Mouse (Mus musculus): ENCODE data around the gene Fbxl16.

Gene Fbxl16

GRCm38 (mm10) chr17:25829558-25830017 is 20.7 kb downstream of the Fbxl16 start:
- no peak for DNase-seq

DNA sequence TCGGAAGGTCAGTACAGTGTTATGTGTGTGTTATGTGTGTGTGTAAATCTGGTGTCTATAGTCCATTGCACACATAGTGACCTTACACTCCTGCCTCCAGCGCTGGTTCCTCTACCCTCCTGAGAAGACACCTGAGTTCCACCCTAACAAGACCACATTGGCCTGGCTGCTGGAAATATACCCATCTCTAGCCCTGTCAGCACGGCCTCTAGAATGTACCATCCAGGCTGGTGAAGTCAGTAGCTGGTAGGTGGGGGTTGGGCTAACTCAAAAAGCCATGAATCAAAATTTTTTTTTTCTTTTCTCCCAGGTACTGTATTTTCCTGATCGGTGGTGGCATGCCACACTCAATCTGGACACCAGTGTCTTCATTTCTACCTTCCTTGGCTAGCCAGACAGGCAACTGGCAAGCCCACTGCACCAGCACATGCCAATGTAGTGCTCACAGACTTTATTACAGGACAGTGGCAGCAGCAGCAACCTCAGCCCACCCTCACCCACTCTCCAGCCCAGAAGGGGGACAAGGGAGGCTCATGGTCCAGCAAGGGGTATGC is 21.4 kb downstream of the Fbxl16 start:
- DNase-seq = no peak

- DNase-seq = no peak
Measured at GRCm38 (mm10) chr17:25830806-25831431, 22.0 kb downstream of the Fbxl16 start.

- peak; percentile 54 for DNase-seq
Measured at GRCm38 (mm10) chr17:25831451-25832281, 22.8 kb downstream of the Fbxl16 start.

GRCm38 (mm10) chr17:25832436-25833290 is 23.8 kb downstream of the Fbxl16 start:
- peak; percentile 100 for DNase-seq

DNA sequence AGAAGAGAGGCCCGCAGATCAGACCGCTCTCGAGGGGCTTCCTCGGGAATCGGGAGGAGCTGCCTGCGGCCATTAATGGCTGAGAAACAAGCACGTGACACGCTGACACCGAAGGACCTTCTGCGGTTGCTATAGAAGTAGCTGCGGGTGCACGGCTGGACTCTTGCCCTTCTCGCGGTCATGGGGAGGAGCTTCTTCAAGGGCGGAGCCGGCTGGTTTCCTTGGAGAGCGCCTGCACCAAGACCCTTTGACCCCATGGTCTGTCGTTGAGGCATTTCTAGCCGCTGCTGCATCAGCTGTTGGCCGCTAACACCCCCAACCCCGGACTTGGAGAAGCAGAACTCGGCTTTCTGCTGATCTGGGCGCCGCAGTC is 24.4 kb downstream of the Fbxl16 start, which contains the start of gene Stub1:
Gene Stub1, minus strand, starts transcription at position 114 of the 373 bp plus-strand sequence.
- peak; percentile 99 for DNase-seq

DNA sequence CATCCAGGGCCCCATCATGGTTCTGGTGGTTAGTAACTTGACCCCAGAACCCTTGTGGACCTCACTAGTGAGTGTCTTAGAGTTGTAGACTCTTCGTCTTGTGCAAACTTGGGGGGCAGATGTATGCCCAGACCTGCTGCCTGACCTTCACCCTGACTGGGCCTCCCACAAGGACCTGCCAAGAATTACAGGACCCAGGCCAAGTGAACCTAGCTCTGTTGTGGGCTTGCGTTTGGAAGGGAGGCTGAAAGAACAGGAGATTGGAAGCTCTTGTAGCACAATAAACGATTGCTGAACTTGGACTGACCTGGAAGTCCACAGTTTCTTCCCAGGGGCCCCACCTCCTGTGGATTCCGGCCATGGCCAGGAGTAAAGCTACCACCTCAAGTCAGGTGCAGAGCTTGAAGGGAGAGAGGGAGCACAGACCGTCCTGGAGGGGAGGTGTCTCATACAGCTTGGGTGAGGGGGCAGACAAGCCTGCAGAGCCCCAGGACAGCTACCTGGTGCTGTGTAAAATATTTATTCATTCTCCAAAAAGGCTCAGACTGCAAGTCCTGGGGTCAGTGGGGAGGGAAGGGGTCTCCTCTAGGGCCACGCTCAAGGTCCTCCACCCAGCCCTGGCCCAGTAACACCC is 25.2 kb downstream of the Fbxl16 start:
- DNase-seq = peak; percentile 91

DNA sequence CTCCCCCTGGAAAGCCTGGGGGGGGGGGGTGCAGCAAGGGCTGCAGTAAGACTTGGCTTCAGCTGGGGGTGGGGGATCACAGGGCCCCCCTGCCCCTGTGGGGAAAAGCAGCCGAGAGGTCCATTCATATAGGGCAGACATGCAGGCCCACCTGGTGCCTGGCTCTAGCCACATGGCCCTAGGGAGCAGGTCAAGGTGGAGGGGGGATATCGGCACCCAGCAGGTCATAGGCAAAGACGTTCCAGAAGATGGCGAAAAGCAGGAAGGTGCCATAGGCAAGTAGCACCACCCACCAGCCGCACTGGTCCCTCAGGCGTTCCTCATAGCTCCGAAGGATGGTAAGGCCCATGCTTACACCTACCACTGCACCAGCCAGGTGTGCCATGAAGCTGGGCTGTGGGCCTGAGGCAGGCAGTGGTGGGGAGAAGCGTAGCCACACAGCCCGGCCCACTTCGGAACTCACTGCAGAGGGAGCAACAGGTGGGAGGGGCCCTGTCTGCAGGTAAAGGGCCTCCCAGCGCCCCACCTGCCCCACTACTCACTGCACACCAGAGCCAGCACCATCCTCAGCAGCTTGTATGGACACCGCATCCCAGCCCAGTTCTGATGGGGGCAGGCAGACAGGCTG is 25.8 kb downstream of the Fbxl16 start:
- peak; percentile 42 for DNase-seq

GRCm38 (mm10) chr17:25835301-25835700 is 26.4 kb downstream of the Fbxl16 start:
- no peak for DNase-seq

DNA sequence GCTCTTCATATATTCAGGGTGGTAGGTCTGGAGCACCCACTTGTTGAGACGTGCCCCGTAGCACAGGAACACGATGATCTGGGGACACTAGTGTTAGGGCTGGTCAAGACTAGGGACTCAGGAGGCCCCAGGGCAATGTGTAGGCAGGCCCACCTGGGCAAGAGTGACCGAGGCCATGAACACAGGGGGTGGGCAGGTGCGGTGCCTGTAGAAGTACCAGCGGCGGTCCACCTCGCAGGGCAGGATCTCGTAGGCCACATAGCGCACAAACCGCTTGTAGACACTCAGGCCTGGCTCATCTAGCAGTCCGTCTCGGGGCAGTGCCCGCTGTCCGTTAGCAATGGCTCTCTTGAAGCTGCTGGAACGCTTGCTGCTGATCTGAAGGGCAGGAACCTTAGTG is 26.9 kb downstream of the Fbxl16 start:
- DNase-seq = peak; percentile 43

DNA sequence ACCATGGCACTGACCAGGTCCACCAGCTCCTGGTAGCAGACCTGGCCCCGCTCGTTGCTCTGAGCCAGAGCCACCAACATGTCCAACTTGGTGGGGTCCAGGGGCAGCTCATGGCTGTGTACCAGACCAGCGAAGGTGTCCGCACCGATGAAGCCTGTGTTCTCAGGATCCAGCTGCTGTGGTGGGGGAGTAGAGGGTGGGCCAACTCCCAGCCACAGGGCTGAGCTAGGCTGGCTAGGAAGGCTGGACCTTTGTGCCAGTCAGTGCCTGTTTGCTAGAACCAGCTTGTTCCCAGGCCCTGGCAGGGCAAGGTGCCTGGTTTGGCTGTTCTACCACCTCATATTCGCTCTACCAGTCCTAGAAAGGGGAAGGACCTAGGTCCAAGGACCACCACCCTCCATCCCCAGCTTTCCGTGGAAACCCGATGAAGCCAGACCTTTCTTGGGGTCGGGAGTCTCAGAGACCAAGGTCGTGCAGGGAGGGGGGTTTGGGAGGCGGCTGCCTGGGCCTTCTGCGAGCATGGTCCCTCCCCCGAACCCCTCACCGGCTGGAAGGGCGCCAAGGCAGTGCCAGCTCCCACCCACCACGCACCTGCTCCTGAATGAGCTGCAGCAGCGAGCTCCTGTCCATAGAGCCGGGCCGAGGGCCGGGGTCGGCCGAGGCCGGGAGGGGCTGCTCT is 27.7 kb downstream of the Fbxl16 start:
- peak; percentile 64 for DNase-seq

DNA sequence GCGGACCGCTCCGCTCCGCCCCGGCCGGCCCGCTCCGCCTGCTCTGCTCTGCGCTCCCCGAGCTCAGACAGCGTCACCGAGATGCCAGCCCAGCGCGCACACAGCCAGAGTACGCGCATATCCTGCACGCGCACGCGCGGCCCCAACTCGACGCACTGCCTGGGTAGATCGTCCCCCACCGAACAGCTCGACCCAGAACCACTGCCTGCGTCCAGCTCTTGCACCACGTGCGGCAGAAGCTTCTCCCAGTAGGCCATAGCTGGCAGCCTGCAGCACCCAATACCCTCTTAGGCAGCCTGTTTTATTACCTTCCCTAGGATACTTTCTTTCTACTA is 28.2 kb downstream of the Fbxl16 start, which contains the start of gene Rhbdl1:
Gene Rhbdl1, minus strand, starts transcription at position 220 of the 335 bp plus-strand sequence.
- peak; percentile 77 for DNase-seq

GRCm38 (mm10) chr17:25837533-25837932 is 28.6 kb downstream of the Fbxl16 start:
- no peak for DNase-seq

- peak; percentile 16 for DNase-seq
Measured at GRCm38 (mm10) chr17:25838904-25839303, 30.0 kb downstream of the Fbxl16 start.

DNA sequence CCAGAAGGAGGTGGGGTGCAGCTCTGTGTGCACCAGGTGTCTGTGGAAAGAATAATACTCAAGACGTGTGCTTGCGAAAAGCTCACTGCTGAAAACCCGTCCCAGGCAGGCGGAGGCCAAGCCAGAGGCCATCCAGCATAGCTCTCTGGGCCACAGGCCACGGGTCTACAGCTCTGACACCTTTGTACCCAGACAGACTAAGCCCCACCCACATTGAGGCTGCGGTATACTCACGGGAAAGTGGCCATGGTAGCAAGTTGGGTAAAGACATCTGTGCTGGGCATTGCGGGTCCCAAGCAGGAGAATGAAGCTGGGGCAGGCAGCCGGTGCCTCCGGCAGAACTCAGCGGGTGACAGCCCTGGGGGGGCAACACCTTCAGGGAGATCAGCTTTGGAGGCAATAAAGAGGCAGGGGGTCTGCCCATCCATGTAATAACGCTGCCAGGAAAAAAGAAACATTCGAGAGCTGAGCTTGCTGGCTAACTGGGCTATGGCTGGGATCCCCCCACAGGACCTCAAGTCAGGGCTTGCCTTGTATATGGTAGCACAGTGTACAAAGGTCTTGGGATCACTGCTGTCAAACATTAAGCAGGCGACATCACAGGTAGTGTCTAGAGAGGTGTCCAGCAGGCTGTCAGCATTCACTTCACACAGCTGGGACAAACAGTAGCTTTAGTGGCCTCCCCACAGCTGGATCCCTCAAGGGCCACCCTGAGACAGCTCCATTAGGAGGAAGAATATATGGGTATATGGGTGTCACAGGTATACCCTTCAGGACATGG is 30.8 kb downstream of the Fbxl16 start:
- peak; percentile 76 for DNase-seq

- no peak for DNase-seq
Measured at GRCm38 (mm10) chr17:25840519-25840918, 31.6 kb downstream of the Fbxl16 start.

- DNase-seq = no peak
Measured at GRCm38 (mm10) chr17:25841117-25841880, 32.4 kb downstream of the Fbxl16 start, which contains the start of gene Gm20683. Gene Gm20683 (minus strand): TSS chr17:25841763.

DNA sequence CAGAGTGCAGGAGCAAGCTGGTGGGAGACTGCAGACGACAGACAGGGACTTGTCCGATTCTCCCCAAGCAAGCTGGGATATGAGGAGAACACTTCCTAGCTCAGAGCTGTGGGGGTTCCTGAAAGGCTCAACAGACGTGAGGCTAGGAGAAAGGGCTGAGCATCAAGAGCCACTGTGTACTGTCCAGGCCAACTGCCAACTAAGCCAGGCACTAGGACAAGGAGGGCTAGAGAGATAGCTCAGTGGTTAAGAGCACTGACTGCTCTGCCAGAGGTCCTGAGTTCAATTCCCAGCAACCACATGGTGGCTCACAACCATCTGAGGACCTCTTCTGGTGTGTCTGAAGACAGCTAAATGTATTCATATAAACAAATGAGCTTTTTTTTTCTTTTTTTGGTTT is 33.6 kb downstream of the Fbxl16 start:
- DNase-seq = no peak

- DNase-seq = no peak
Measured at GRCm38 (mm10) chr17:25843122-25843521, 34.2 kb downstream of the Fbxl16 start.

All from kidney, adult 9 months (tissue).